Mouse (Mus musculus) thymus, adult 2 months (tissue): ENCODE measurements around the gene Ube2l3.

Experiments
- CTCF ChIP-seq: fragments of 200-500 bp; IDR thresholded peaks from 2 replicates; pipeline ENCODE4 v1.5.1; 2012; ENCODE audit warnings: mild to moderate bottlenecking, control low read depth, low read length, moderate library complexity, borderline replicate concordance; ENCODE audit not compliant: control insufficient read depth, poor library complexity, insufficient read depth; ENCODE audit errors: extremely low read depth
- POLR2A ChIP-seq: fragments of 200-500 bp; IDR thresholded peaks from 2 replicates; pipeline ENCODE4 v1.6.1; 2012; ENCODE audit warnings: mild to moderate bottlenecking, low read length, control low read depth, moderate library complexity; ENCODE audit not compliant: control insufficient read depth, poor library complexity, insufficient read depth; ENCODE audit errors: extremely low read depth

DNA sequence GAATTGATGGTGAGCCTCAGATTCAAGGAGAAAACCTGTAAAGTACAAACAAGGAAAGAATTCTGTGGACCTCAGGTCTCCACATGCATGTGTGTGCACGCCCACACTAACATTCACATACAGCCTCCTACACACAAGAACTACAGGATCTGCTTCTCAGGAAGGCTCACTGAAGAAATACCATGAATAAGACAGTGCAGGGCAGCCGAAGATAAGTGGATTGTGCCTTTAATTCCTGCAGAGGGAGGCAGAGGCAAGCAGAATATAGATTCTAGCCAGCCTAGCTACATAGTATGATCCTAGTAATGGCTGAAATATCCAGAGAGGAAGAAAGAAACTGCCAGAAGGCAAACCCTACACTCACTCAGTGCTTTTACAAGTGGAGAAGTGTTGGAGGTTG, 472 bp downstream of the Ube2l3 start:
- TF ChIP-seq CTCF (no peak), POLR2A (no peak)
